Mouse (Mus musculus) gastrocnemius, postnatal 25 days (tissue): Measurements from ENCODE around the gene Cct6b. TPM values are rescaled to one million over a fixed set of nuclear protein-coding genes. Genes with fewer than 3 reads are reported as not detected.
"Not testable (repeated sequence)": the region's sequence is repeated elsewhere in the genome, so short reads cannot be mapped to it uniquely, and the experiment has no call there.

ENCODE experiments used
- DNase-seq: peaks from one replicate; pipeline ENCODE4 v3.0.0; 2022
- total RNA-seq, 2 experiments: library from RNA; stranded (reverse); gene quantifications; 1 replicate in 1 of 2; 2 replicates in 1 of 2; pipeline ENCODE4 v1.2.3; 2021

Cct6b gene
- total RNA-seq, 2 experiments from 2014 or later, result 0.15 TPM; not detected in 1

DNA sequence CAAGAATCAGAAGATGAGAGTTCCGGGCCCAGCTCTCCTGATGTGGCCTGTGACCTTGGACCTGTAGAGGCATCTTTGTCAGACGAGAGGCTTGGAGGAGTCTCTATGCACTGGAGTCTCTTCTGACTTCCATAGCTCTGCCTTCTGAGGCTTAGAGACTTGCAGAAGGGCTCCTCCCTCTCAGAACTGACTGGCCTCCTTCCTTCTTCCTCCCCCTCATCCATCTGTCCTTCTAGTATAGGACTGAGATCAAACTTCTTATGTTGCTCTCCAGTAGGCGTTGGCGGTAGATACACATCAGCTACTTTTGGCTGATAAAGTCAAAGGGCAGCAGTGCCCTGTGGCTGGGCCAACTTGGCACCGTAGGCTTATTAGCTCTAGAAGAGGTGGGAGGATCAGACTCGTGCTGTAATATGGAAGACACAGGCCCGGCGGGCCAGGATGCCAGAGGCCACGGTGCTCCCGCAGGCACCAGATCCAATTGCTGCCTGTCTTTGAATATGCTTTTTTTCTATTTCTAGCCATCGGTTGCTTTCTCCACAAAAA, 64.2 kb downstream of the Cct6b start:
- DNase-seq, result no peak

DNA sequence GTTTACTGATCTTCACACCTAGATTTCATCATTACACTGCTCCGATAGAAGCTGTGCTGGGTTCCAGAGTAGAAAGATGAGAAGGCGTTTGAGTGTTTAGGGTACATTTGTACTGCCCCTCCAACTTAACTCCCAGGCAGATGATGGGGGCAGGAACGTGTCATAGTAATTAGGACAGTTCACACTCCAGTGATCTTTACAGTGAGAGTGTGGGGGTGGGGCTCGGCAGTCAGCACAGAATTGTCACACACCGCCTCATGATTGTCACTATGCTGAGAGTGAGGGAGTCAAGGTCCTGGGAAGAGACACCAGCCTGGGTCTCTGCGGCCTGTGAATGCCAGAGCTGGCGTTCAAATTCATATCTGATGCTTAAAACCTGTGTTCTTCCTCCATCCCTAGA, 68.2 kb downstream of the Cct6b start:
- no peak for DNase-seq

DNA sequence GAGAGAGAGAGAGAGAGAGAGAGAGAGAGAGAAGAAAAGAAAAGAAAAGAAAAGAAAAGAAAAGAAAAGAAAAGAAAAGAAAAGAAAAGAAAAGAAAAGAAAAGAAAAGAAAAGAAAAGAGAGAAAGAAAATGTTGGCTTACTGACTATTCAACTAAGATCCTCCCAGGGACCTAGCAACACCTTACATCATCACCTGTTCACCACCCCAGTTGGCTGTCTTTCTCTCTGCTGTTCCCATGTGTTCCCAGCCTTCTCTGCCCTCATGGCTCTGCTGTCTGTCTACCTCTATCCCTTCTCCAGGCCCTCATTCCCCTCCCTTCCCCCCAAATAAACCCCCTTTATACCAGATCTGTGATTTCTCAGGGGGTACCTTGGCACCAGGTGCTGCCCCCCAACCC, 69.2 kb downstream of the Cct6b start:
- not testable (repeated sequence) for DNase-seq

DNA sequence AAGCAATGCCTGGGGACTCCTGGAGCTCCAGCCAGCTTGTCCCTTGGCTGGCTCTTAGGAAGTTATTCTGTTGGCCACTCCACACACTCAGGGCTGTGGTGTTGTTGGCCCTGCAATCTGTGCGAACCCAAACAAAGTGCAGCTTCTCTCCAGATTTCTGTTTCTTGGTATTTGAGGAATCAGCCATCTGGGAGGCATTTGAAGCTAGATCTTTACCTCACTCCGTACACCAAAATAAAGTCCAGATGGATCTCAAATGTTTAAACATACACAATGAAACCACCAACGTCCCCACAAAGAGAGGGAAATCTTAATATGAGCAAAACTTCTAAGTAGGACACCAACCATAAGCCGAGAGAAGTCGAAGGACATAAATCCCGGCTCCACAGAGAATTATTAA, 71.5 kb downstream of the Cct6b start:
- DNase-seq, result no peak

DNA sequence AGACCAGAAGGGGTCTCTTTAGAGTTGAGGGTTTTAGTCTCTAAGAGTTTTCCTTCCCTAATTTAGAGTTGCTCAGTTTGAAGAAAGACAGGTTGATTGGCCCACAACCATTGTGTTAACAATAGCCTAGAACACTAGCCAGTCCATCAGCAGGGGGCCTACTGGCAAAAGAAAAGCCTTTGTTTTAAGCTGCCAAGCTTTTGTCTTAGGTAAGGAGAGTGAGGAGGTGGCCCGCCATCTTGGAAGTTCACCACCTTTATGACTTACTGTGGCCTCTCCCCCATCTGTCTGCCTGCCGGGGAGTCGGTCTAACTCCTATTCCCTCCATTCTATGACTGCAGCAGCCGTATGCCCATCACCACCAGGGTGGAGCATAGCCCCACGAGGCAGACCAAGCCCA, 73.6 kb downstream of the Cct6b start:
- DNase-seq, result no peak

DNA sequence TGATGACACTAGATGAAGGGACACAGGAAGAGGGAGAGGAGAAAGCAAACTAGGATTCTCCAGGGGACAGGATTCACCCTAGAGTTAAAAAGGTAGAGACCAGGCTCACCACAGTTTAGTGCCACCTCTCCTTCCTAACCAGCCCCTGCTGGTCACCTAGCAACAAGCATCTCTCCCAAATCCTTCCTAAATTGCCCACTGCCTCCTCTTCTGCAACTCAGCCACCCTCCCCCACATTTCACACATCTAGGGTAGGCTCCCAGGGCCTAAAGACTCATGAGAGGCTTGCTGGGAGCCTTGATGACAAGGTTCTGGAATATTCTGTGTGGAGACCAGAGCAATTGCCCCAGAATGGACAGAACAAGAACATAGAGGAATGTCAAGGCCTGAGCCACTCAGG, 76.5 kb downstream of the Cct6b start:
- DNase-seq, result no peak

DNA sequence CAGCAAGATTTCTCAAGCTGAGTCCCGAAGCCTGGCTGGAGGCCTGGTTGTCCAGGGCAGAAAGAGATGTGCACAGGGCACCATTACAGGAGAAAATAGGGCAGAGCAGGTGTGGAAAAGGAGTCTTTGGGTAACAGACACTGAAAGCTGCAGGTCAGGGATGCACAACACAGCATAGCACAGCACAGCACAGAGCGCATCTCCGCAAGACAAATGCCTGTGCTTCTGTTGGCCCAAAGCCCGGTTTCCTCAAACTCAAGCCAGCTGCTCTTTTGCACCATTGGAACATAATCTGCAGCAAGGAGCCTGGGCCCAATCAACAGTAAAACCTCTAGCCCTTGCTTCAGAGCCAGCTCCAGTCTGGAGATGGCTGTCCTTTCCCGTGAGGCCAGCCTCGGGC, 79.4 kb downstream of the Cct6b start:
- peak; percentile 50 for DNase-seq

DNA sequence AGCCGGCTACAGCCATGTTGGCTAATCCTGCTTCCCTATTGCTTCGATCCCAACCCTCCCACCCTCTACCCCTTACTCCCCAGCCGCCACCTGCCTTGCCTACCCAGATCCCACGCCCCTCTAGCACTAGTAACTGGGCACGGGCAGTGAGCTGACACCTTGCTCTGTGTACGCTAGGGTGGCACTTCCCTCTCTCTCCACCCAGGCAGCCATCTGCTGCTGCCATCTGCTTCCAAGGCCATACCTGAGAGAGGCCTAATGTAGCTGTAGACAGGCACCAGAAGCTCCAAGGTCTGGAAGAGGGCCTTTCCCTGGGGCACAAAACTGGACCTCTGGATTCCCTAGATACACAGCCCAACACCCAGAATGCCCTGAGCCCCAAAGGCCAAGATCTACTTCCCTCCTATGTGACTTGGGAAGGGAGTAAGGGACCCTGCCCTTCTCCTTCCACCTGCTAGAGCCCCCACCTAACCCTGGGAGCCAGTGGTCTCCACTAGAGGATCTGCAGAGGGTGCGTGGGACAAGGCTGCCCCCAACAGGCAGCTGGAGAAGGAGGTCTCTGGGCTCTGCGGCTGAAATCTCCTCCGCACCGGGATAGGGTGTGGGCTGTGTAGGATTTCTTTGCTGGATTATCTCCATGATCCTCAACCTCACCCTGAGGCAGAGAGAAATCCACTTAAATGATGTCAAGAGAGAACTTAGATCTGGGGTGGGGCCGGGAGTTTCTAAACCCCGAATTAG, 80.2 kb downstream of the Cct6b start:
- peak; percentile 12 for DNase-seq

DNA sequence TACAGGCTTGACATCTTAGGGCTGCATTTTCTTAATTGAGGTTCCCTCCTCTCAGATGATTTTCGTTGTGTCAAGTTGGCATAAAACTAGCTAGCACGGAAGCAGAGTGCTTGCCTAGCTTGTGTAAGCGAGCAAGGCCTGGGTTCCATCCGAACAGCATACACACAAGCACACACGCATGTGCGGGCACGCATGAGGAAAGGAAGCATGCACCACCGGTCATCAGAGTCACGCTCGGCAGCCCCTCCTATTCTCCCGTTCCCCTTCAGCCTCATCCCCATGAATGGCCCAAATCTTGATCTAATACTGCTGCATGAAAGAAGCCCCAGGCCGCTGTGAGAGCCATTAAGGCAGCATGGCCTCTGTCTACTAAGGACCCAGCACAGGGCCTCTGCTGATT, 85.6 kb downstream of the Cct6b start:
- DNase-seq, result no peak

Other genes starting within 250 kb of the Cct6b start
- gene Zfp830, start within 50 bp of the Cct6b start, total RNA-seq, result 10 to 100 TPM; 12.6 to 14.5 TPM
- 10 to 100 TPM; 15.0 to 17.4 TPM for gene Lig3, start 16.8 kb upstream of the Cct6b start, total RNA-seq
- 1 to 10 TPM; 6.0 to 6.3 TPM for gene Rffl, start 106.9 kb upstream of the Cct6b start, total RNA-seq
- 1 to 10 TPM; 3.4 to 5.0 TPM for gene Rad51d, start 126.3 kb upstream of the Cct6b start, total RNA-seq
- gene Fndc8, start 127.8 kb upstream of the Cct6b start, total RNA-seq, result not detected
- 10 to 100 TPM; 11.9 to 12.1 TPM for gene Nle1, start 144.1 kb upstream of the Cct6b start, total RNA-seq
- 100 to 1,000 TPM; 130 to 163 TPM for gene Unc45b, start 146.2 kb upstream of the Cct6b start, total RNA-seq
- 10 to 100 TPM; 18.9 to 27.1 TPM for gene Slfn5, start 187.0 kb upstream of the Cct6b start, total RNA-seq
- under 1 TPM; 0.20 to 0.59 TPM for gene Slfn9, start 227.5 kb upstream of the Cct6b start, total RNA-seq